Mouse (Mus musculus): ENCODE data around the gene Slc2a13.

The Slc2a13 gene

DNA sequence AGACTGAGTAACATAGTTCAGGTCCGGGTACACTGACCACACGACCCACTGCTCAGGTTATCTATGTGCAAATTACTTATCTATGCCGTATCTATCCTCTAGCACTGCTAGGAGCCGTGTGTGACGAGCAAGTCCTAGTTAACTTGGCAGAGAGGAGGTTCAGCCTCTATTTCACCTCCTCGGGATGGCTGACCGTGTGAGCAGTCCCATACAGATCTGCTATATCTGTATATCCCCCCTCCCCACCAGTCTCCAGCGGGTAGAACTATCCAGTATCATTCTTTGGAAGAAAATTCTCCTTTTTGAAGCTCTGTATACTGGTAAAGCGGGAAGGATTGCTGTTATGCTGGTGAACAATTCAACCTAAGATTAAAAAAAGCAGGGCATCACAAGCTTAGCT lies 70.8 kb downstream of the Slc2a13 start:
- no peak for DNase-seq (ENCODE audit: low spot score)

DNA sequence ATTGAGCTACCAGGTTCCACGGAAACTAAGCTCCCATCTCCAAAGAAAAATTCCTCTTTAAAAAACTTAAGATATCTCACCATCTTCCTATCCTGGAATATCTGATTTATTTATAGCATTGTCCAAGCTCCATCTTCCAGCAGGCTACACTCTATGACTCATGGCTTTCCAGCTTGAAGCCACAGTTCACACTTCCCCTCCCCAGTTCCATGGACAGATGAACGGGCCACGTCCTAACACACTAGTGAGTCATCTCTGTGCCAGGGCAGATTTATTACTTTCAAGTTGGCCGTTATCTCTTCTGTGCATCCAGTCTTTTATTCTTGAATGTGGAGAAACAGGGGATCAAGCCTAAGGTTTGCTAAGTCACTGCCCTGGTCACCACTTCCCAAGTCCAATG lies 78.0 kb downstream of the Slc2a13 start:
- no peak for DNase-seq (ENCODE audit: low spot score)

DNA sequence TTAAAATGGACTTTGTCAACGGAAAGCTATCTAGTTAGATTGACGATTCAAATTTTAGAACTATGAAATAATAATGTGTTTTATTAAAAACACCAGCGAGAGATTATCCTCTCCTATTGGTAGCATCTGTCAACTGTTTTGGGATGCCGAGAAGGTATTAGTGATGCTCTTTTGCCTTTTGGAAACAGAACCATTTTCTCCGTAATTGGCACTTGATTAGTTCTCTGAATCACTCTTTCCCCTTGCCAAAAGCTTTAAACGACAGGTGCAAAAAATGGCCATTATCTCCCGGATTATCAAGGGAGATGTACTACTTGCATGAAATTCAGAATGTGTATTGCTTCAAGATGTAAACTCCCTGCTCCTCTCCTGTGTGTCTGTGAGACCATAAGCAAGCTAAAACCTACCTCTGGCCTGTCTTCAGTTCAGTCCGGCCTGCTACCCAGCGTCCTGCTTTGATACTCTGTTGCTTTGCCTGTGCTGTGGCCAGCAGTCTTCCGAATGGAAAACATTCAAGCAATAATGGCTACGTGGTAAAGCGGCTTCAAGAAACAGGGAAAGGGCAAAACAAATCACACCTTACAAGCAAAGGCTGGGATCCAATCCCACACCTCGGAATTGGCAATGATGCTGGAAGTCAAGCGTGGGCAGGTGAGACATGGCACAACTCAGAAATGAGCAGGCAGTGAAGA lies 93.0 kb downstream of the Slc2a13 start:
- DNase-seq (ENCODE audit: low spot score), result no peak

DNA sequence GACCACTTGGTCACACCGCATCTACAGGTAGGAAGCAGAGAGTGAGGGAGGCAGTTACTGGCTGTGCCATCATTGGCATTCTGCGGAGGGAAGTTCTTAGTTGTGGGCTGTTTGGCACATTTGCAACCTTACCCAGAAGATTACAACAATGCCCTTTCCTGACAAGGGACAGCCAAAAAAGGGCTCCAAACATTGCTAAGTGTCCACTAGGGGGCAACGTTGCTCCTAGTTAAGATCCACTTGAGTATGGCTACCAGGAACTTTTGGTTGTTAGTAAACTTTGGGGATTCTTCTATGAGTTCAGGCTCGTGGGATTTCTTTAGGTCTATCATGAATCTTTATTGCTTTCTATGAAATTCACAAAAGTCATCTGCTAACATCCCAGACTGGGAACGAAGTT lies 95.3 kb downstream of the Slc2a13 start:
- DNase-seq (ENCODE audit: low spot score), result peak; percentile 86

DNA sequence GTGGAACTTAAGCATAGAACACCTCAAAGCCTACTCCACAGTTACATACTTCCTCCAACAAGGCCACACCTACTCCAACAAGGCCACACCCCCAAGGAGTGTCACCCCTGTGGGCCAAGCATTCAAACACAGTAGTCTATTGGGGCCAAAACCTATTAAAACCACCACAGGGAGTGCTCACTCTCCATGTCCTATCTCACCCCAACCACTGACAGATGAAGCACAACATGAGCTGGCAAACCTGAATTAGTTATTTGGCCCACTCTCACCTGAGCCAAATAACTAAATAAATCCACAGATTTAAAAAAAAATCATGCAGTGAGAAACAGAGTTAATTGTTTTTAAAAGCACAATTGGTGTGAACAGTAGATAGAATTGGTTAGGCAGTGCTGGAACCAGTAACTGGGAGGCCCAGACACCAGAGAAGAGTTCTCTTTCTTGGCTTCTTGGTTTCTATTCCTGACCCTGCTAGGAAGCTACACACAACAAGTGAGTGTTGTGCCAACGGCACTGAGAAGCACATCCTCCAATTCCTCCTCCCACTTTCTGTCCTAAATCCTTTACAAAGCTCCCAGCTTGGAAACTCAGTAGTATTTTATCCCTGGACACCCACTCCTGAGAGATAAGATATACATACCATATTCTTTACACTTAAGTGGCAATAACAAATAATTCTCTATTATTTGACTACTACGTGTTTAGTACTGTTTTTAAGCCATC lies 99.2 kb downstream of the Slc2a13 start:
- no peak for DNase-seq (ENCODE audit: low spot score)

DNA sequence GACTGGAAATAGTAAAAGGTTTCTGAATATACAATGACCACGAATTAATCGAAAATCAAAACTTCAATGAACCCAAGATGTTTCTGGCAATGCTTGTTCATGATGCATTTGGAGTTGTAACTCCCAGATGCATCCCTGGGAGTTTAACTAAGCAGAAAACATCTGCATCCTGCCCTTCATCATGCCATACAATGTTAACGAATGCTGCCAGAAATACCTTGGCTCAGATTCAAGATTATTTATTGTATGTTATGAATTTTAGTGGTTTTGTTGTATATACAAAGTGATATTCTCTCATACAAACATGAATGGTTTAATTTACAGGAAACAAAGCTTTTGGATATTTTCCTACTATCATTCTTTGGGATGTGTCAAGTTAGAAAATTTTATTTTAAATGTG lies 107.7 kb downstream of the Slc2a13 start:
- no peak for DNase-seq (ENCODE audit: low spot score)

DNA sequence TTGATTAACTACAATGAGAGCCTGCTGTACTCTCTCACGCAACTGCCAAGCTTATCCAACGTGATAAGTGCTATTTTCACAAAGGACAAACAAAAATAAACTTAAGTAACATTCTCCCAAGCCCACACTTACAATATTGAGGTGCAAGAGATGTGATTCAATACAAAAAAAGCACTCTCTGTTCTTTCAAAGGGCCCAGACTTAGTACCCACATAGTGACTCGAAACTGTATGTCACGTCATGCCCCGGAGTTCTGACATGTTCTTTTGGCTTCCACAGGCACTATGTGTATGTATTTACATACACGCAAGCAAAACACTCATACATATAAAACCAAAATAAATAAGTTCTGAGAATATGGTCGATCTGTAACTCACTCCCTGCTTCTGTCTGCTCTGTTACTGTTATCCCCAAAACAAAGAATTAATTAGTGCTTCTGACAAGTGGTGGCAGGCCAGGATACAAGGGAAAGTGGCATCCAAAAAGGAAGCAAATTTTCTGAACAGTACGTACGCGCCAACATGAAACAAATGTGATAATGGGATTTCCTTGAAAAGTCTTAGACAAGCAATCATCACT lies 109.1 kb downstream of the Slc2a13 start:
- DNase-seq (ENCODE audit: low spot score), result no peak

DNA sequence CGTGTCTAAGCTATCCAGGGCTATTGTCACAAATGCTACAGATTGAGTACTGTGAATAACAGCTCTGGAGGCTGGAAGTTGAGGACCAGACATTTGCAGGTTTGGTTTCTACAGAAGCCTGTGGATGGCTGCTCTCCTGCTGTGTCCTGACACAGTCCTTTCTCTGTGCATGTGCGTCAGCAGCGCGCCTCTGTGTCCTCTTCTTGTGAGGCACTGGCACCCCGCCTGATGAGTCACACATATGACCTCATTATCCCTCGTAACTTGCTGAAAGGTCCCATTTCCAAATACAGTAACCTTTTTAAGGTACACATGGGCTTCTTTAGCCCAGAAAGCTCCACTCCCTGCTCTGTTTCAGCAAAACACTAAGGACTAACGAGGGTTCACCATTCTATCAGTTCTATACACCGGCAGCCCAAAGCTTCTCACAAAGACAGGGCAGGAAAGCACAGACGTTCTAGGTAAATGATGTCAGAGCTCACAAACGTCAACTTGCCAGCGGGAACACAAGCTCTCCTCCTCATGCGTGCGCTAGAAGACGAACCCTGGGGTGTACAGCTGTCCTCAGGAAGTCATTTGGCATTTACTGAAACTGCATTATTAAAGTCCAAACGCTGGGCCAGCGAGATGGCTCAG lies 109.9 kb downstream of the Slc2a13 start:
- no peak for DNase-seq (ENCODE audit: low spot score)

DNA sequence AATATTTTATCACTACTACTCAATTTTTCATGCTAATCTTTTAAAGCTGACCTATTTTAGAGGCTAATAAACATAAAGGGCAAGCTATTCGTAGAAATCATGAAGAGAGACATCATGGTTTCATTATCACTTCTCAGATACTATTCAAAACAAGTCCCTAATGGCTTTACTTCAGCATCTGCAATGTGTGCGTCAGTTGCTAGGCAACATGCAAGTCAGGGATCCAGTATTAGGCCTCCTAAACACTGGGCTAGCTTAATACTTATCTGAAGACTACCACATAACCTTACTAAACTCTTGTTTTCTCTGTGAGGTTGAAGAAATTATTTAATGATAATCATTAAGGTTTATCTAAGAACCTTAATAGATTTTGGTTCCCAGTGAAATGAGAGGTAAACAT lies 111.1 kb downstream of the Slc2a13 start:
- no peak for DNase-seq (ENCODE audit: low spot score)

DNA sequence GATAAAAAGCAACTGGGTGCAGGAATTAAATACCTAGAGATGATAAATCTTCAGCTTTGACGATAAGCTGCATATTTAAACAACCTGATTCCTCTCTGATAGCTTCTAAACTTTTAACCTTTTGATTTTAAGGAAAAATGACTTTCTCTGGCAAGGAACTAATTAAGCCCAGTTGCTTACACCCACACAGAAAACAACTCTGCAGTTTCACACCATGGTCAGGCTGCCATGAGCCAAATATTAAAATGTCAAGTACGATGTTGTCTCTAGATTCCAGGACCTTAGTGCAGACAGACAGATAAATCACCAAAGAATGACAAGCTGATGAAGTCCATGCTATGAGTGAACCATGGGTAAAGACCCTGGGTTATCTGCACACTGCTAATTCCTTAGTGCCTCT lies 115.9 kb downstream of the Slc2a13 start:
- DNase-seq (ENCODE audit: low spot score), result no peak

DNA sequence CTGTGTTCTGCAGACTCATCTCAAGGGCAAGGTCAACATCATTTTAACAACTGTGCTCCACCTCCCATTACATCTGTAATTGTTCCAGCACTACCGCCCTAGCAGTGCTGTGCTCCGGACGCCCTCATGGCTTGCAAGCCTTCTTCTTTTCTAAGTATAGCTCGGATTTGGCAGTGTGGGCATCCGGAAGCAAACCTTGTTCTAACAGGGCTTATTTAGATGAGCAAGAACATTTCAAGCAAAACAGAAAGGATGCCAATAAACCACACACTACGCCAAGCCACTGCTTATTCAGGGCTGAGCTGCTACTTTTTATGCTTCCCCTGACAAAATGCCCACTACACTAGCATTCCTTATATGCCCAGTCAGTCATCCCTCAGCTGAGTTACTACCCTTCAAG lies 127.7 kb downstream of the Slc2a13 start:
- DNase-seq (ENCODE audit: low spot score), result no peak

DNA sequence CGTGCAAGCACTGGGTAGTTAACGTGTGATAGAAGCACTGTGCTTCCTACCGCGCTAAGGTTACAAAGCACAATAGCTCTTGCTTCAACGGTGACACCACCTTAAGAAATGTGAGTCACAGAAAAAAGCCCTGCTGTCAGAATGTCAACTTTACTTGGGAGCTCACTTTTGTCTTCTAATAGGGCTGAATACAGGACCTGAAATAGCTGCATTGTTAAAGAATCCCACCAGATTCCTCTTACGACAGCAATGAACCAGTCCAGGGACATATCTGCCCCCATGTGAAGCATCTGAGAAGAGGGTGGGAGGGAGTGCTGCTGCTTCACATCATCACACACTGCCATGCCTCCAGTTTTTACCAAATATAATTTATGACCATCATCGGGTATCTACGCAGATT lies 129.6 kb downstream of the Slc2a13 start:
- no peak for DNase-seq (ENCODE audit: low spot score)

DNA sequence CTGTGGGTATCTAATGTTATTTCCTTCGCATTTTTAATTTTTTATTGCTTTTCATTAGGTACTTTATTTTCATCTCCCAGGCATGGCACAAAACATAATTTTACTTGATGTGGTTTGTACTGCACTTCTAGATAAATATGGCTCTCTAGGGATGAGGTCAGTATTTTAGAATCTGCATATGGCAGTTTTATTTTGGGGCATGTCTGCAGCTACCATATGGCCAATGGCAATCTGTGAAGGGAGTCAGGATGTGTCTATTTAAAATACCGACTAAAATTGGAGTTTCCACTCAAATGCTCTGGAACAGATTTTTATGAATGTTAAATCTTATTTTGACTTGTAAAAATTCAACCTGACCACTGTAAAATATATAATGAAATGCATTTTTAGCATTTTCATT lies 133.2 kb downstream of the Slc2a13 start:
- no peak for DNase-seq (ENCODE audit: low spot score)

DNA sequence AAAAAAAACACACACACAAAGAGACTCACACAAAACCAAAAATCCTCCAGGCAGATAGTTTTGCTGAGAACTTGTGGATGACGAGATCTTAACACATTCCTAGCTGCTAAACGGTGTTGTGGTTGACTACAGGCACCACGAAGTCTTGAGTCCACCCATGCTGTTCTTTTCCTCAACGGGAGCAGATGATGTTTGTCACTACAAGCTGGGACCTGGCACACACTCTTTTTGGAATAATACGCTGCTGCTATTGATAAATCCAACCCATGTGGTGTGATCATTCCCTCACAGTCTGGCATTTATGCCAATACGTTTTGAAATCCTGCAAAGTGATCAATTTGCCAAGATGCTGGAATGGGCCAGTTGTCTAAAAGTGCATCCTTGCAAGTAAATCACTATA lies 147.6 kb downstream of the Slc2a13 start:
- no peak for DNase-seq (ENCODE audit: low spot score)

DNA sequence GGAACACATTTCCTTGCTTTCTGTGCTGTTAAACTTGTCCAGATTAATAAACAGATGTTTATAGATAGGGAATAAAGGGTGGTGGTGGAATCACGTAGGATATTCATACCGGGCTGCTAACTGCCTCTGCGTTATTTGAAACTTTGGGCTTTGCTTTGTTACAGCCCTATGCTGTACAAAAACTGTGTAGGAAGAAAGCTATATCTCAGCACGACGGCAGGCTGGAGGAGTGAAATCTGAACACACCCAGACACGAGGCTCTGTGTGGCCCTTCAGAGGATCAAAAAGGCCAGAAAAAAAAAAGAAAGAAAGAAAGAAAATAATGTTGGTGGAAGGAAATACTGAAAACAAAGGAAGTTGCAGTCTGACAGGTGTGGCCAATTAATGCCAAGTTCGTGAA lies 166.1 kb downstream of the Slc2a13 start:
- no peak for DNase-seq (ENCODE audit: low spot score)

DNA sequence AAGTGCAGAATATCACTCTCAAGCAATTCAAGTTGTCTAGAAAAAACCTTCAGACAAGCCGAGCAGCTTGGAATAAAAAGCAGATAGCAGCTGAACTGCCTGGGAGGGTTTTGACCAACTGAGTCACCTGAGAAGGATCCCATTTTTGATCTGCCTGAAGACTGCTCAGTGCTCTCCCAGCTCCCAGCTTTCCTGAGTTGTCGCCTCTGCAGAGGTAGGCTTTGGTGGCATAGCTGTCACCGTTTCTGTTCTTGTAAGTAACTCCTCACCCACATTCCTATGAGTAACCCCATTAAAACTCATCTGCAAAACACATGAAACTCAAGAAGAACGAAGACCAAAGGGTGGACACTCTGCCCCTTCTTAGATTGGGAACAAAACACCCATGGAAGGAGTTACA lies 177.9 kb downstream of the Slc2a13 start:
- DNase-seq (ENCODE audit: low spot score), result no peak

DNA sequence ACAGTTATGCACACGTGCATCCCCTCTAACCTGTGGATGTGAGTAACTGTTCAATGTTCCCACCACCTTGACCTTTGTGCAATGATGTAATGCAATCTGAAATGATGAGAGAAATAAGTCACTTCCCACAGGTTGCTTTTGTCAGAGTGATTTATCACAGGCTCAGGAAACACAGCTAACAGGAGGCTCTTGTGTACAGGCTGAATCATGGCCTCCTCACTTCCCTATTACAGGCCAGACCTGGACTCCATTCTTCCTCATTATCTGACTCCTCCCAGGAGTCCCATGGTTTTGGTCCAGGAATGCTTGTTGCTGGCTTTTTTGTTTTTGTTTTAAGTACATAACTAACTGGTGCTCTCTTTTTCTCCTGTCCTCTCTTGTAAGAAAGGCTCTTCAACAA lies 189.4 kb downstream of the Slc2a13 start:
- DNase-seq (ENCODE audit: low spot score), result no peak

DNA sequence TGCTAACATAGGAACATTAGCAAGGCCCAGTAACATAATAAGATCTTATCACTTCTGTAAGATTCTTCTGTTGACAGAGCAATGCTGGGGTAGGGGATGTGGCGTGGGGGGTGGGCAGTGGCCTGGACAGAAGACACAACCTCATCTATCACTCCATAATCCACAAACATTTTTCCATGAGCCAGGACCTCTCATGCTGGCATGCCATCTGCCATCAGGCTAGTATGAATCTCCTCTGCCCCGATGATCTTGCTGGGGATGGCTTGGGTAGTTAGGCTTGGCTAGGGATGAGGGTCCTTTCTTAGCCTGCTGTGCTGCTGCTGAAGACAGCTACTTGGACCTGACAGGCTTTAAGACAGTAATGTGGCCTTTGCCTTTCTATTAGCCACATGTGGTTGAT lies 190.5 kb downstream of the Slc2a13 start:
- no peak for DNase-seq (ENCODE audit: low spot score)

DNA sequence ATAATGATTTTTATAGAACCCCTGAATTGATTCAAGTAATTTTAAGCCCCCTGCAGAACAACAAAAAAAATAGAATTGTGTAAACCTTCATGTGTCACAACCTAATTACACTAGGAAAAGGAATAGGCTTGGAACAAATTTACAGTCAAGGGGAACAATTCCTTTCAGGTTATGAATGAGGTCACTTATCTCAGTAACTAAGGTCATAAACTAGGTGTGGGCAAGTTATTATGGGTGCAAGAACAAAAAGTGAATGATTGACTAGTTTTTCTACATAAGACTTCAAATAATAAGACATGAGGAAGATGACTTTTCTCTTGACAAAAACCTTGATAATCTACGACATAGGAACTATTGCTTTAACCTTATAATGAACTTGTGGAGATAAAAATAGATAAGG lies 191.2 kb downstream of the Slc2a13 start:
- no peak for DNase-seq (ENCODE audit: low spot score)

DNA sequence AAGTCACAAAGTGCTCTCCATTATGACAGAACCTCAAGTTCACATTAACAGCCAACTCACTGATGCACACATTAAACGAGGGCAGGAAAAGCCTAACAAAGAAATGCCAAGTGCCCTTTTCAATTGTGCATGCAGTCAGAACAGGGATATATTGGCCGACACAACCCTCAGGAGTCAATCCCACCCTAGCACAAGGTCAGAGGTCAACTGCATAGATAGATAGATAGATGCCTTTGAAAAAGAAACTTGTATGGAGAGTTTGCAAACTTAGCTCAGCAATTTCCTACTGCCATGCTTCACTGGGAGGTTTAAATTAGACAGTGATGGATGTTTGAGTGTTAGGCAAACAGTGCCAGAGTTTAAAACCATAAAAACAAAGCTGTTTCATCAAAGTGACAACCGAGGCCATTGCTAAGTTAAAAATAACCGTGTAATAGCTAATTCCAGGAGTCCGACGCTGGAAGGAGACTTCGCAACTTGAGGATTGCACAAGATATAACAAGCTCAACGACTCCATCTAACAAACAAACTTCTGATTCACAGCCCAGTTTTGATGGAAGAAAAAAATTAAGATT lies 194.2 kb downstream of the Slc2a13 start:
- peak; percentile 59 for DNase-seq (ENCODE audit: low spot score)

DNA sequence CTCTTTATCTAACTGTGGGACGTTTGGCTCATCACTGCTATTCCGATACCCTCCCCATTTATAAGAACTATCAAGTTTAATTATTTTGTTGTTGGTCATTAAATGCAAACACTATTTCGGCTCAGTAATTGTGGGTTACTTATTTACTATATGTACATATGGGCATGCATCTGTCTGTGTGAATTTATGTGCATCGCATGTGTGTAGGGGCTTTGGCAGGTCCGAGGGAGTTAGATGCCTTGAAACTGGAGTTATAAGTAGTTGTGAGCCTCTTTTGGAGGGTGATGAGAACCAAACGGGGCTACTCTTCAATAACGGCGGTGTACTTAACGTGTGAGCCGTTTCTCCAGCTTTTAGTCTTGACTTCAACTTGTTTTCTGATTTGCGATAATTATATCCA lies 195.5 kb downstream of the Slc2a13 start:
- no peak for DNase-seq (ENCODE audit: low spot score)

DNA sequence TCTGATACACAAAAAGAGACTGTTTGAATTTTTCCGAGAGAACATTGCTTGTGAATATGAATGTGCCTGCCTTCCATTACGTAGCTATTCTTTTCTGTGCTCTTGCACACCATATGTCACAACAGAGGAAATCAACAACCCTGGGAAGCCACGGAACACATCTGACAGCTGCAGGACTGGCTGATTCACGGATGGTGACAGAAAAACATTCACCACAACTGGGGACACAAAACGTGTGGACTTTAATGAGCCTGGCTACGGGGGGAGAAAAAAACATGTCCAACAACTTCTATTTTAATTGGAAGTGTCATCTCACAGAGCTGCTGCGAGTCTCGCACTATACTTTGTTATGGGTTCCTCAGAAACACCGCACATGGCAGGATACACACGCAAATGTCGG lies 196.0 kb downstream of the Slc2a13 start:
- no peak for DNase-seq (ENCODE audit: low spot score)

DNA sequence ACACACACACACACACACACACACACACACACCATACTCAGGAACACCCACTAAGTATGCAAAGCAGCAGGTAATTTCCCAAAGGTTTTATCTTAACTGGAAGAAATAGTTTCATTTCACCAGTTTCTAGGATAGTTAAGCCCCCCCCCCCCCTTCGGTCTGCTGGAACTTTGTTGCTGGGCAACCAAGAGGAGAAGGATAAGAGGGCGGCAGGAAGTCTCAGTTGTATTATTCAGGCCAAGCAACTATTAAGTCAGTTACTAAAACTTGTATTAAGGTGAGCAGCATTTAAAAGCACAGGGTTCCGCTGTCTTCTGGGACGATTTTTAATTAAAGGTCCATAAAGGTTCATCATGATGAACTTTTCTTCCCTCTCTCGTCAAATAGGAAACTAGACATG lies 198.6 kb downstream of the Slc2a13 start:
- DNase-seq (ENCODE audit: low spot score), result no peak
